Mouse (Mus musculus) hindbrain, embryonic 12.5 days (tissue): ENCODE results near the gene Ndufaf8. TPM values are rescaled to one million over a fixed set of nuclear protein-coding genes. Genes with fewer than 3 reads are reported as not detected.

Experiments used
- ATAC-seq: fragments of 200-750 bp; cut with Nextera tagmentation; 2 replicates; pipeline ENCODE4 v1.8.0; 2017; ENCODE audit warnings: moderate TSS enrichment; ENCODE audit not compliant: low FRiP score
- H3K27ac ChIP-seq: fragments of 300-500 bp; sonication (generic); 2 replicates; pipeline ENCODE4 v1.5.1; 2016; ENCODE audit warnings: mild to moderate bottlenecking
- H3K27me3 ChIP-seq: fragments of 300-500 bp; sonication (generic); 2 replicates; pipeline ENCODE4 v1.6.1; 2016; ENCODE audit warnings: mild to moderate bottlenecking
- H3K36me3 ChIP-seq: fragments of 300-500 bp; sonication (generic); 2 replicates; pipeline ENCODE4 v1.6.1; 2016; ENCODE audit warnings: mild to moderate bottlenecking
- H3K4me1 ChIP-seq: fragments of 300-500 bp; sonication (generic); 2 replicates; pipeline ENCODE4 v1.6.1; 2016
- H3K4me2 ChIP-seq: fragments of 300-500 bp; sonication (generic); replicated peaks from 2 replicates; pipeline ENCODE4 v1.6.1; 2016; ENCODE audit warnings: mild to moderate bottlenecking
- H3K4me3 ChIP-seq: fragments of 300-500 bp; sonication (generic); 2 replicates; pipeline ENCODE4 v1.5.1; 2016; ENCODE audit warnings: mild to moderate bottlenecking
- H3K9ac ChIP-seq: fragments of 300-500 bp; sonication (generic); 2 replicates; pipeline ENCODE4 v1.6.1; 2016; ENCODE audit warnings: mild to moderate bottlenecking, moderate library complexity
- H3K9me3 ChIP-seq: fragments of 300-500 bp; sonication (generic); replicated peaks from 2 replicates; pipeline ENCODE4 v1.6.1; 2016; ENCODE audit warnings: mild to moderate bottlenecking
- WGBS: fragments of 180-500 bp; shearing (Covaris S2); methylation state at CpG from one replicate; pipeline ENCODE4 v1.1.7; 2016; 5-methylcytosine and 5-hydroxymethylcytosine counted together
- polyA plus RNA-seq: library from polyadenylated mRNA; unstranded; fragments of >200 nt; fragmentation: Nextera tagmentation; extraction: Ambion mirVana; gene quantifications from 2 replicates; pipeline ENCODE4 v1.2.1, GENCODE M21; 2016

Gene Ndufaf8
- polyA plus RNA-seq, 1 experiment from 2014 or later = 52.7 TPM

DNA sequence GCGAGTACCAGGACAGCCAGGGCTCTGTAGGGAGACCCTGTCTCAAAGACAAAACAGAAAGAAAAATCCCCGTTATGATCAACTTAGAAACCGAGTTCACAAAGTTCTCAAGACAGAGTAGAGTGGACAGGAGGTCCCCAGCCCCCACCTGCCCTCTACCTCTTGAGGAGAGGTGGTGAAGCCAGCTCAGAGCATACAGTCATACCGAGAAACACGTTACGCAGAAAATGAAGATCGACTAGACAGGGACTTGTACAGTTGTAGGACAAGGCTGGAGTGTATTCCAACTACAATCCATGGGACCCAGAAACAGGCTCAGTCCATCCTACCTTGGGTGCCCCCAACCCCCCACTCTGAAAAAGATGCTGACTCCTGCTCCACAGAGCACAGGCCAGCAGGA, 20.4 kb downstream of the Ndufaf8 start:
- ATAC-seq = no peak
- peaks cover 6% of the 10 kb centered on the region; the same call in 1 of the 2 replicates for H3K4me1 ChIP-seq
- H3K27ac ChIP-seq = no peak overlapping the region
- H3K27me3 ChIP-seq = no peaks in the 10 kb centered on the region
- peaks cover 65% of the 10 kb centered on the region for H3K36me3 ChIP-seq
- no peaks in the 10 kb centered on the region for H3K9me3 ChIP-seq
- no peak overlapping the region for H3K9ac ChIP-seq
- H3K4me3 ChIP-seq = no peak overlapping the region
- 92% methylated on average over 7 of the region's 7 CpGs for WGBS
- H3K4me2 ChIP-seq = no peak overlapping the region

DNA sequence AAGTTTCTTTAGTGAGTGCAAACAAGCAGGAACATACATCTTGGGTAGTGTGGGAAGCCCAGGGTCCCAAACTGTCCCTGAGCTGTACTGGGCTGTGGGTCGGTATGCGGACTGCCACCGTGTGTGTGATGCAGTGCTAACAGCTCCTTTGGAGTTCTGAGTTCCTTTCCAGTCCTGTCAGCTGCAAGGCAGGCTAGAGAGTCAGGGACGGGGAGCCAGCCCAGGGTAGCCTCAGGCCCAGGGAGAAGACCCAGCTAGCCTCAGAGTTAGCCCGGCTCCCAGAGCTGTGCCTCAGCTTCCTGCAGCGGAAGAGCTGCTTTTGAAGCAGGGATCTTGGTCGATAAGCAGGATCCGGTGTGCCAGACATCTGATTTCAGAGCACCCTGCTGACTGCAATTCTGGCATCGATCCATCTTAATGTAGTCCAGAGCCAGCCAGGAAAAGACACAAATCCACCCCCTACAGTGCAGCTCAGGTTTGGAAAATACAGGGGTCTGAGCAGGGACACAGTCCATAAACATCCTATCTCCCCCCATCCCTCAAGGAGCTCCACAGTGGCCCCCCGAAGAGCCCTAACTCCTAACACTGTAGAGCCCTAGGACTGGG, 21.3 kb downstream of the Ndufaf8 start:
- Histone ChIP-seq H3K9ac (no peak overlapping the region), H3K27me3 (no peaks in the 10 kb centered on the region), H3K4me1 (peaks cover 6% of the 10 kb centered on the region; the same call in 1 of the 2 replicates), H3K9me3 (no peaks in the 10 kb centered on the region), H3K4me2 (no peak overlapping the region), H3K36me3 (peaks cover 62% of the 10 kb centered on the region), H3K4me3 (no peak overlapping the region), H3K27ac (no peak overlapping the region)
- WGBS = 75% methylated on average over 10 of the region's 10 CpGs
- no peak for ATAC-seq

DNA sequence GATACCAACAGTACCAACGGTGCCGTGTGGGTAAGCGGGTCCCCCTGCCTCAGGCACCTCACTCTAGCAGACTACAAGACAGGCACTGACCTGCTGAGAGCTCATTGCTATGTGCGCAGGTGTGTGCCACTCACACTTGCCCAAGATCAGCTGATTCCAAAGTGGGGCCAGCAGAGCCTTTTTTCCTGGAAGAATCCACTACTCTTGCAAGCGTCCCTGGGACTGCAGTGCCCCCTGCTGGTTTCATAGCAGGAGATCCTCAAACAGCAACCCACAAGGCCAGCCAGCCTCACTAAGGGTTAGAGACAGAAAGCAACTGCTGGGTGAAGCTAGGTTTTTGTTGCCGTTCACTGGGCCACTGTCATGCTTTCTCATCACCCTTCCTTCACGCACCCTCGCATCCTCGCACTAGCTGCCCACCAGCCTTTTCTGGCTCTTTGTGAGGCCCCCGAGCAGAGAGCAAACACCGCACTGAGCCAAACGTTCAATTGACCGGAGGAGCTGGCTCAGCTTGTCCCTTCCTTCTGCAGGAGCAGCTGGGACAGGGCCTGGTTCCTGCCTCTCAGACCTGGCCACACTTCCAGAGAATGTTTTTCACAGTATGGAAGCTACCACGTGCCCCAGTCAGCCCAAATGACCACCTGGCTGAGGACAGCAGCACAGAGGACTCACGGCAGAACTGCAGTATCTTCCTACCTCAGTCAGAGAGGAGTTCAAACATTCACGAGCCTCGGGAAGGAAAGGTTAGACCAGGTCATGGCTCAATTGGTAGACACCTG, 22.1 kb downstream of the Ndufaf8 start:
- no peak overlapping the region for H3K4me3 ChIP-seq
- H3K27me3 ChIP-seq = no peaks in the 10 kb centered on the region
- no peaks in the 10 kb centered on the region for H3K9me3 ChIP-seq
- 82% methylated on average over 17 of the region's 17 CpGs for WGBS
- H3K36me3 ChIP-seq = peaks cover 54% of the 10 kb centered on the region
- 0 out of 2 replicates have a peak overlapping the region, but pooled peaks have one; percentile 30 for H3K27ac ChIP-seq
- no peak overlapping the region for H3K9ac ChIP-seq
- H3K4me2 ChIP-seq = no peak overlapping the region
- peaks cover 6% of the 10 kb centered on the region; the same call in 1 of the 2 replicates for H3K4me1 ChIP-seq
- no peak for ATAC-seq

DNA sequence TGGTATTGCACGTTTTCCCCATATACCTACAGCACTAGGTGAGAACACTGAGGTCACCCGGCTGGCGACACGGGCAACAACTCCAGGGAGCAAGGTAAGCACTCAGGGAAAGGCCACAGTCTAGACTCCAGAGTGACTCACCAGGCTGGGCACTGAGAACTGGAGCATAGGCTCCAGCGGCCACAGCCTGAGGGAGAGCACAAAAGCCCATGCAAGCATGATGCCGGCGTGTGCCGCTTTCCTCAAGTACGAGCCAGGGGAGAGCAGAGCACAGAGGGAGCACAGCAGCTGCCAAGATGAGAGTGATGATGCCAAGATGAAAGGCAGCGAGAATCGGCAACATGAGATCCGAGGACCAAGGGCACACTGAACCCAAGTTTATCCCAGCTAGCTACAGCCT, 23.4 kb downstream of the Ndufaf8 start:
- H3K36me3 ChIP-seq = peaks cover 45% of the 10 kb centered on the region
- H3K27ac ChIP-seq = no peak overlapping the region
- no peak overlapping the region for H3K4me3 ChIP-seq
- no peak for ATAC-seq
- 91% methylated on average over 12 of the region's 12 CpGs for WGBS
- no peak overlapping the region for H3K9ac ChIP-seq
- no peaks in the 10 kb centered on the region for H3K9me3 ChIP-seq
- H3K27me3 ChIP-seq = no peaks in the 10 kb centered on the region
- no peak overlapping the region for H3K4me2 ChIP-seq
- H3K4me1 ChIP-seq = peaks cover 6% of the 10 kb centered on the region; the same call in 1 of the 2 replicates

DNA sequence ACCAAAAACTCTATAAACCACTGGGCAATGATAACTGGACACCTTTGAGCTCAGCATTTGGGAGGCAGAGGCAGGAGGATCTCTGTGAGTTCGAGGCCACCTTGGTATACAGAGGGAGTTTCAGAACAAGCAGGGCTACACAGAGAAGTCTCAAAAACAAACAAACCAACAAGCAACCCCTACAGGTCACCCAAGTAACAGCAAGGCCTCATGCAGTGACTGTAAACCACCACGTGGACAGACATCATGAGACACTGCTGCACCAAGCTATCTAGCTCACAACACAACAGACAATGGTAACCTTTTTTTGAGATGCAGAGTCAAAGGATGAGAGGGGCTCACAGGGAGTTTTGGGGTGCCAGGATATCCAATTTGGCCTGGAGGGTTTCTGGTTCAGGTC, 28.1 kb downstream of the Ndufaf8 start:
- Histone ChIP-seq H3K9me3 (no peaks in the 10 kb centered on the region), H3K4me1 (no peaks in the 10 kb centered on the region), H3K4me3 (no peak overlapping the region), H3K27me3 (no peaks in the 10 kb centered on the region), H3K4me2 (no peak overlapping the region), H3K36me3 (peaks cover 66% of the 10 kb centered on the region), H3K27ac (no peak overlapping the region), H3K9ac (no peak overlapping the region)
- WGBS = 81% methylated on average over 2 of the region's 2 CpGs
- no peak for ATAC-seq

DNA sequence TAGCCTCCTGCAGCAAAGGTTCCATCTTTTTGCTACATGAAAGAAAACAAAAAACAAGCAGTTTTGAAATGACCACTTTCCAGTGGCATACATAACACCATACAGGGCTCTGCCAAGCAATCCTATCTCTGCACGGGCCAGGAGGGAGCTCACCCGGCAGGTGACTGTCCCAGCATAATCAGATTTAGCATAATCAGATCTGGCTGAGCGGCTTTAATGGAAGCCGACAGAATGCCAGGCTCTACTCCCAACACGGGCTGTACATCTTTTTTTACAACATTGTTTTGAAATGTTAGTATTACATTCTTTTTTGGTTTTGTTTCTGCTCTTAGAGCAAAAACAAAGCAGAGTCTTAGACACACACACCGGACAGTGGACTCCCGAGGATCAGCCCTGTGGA, 30.6 kb downstream of the Ndufaf8 start:
- Histone ChIP-seq H3K27me3 (no peaks in the 10 kb centered on the region), H3K9me3 (no peaks in the 10 kb centered on the region), H3K27ac (no peak overlapping the region), H3K4me1 (no peaks in the 10 kb centered on the region), H3K4me3 (no peak overlapping the region), H3K4me2 (no peak overlapping the region), H3K9ac (no peak overlapping the region), H3K36me3 (peaks cover 73% of the 10 kb centered on the region)
- no peak for ATAC-seq
- 89% methylated on average over 7 of the region's 7 CpGs for WGBS

DNA sequence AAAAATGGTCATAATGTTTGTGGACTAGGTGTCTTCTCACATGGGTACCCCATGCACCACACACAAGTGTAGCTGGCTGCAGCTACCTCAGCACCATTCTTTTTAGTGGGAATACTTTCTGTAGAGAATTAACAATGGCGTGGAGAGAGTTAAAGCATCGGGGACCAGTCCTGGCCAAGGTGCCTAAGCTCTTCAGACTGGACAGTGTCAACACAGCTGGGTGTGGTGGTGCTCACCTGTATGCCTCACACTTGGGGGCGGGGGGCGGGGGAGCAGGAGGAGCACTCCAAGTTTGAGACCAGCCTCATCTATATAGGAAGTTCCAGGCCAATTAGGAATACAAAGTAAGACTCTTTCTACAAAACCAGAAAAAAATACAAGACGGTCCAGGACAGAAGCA, 35.4 kb downstream of the Ndufaf8 start:
- H3K36me3 ChIP-seq = peaks cover 74% of the 10 kb centered on the region
- ATAC-seq = no peak
- H3K4me2 ChIP-seq = no peak overlapping the region
- H3K4me1 ChIP-seq = peaks cover 23% of the 10 kb centered on the region
- H3K9ac ChIP-seq = no peak overlapping the region
- WGBS = 96% methylated on average over 5 of the region's 5 CpGs
- no peaks in the 10 kb centered on the region for H3K9me3 ChIP-seq
- H3K4me3 ChIP-seq = no peak overlapping the region
- H3K27ac ChIP-seq = no peak overlapping the region
- no peaks in the 10 kb centered on the region for H3K27me3 ChIP-seq

DNA sequence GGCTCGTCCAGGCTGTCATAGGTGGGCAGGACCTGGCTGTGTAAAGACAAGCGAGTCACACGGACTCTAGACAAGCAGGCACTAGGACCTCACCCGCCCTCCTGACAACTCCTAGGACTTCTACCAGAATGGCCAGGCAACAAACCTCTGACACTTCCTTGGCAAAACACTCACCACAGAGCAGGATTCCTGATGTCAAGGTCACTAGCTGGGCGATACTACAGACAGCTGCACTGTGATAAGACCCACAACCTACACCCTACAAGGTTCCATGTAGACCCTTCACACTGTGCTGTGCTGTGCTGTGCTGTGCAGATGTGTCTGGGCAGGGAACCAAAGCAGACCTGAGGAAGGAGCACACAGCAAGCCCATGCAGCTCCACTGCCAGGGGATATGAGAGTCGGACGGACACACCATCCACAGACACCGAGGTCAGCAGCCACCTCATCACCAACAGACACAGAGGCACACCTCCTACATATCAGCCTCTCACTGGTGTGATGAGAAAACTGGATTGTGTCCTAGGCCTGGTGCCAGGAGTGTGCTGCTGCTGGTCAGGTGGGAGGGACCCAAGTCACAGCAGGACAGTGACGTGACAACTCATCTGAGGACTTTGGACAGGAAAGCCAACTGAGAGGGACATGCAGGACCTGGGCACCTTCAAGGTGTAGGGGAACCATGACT, 36.3 kb downstream of the Ndufaf8 start:
- Histone ChIP-seq H3K27me3 (no peaks in the 10 kb centered on the region), H3K36me3 (peaks cover 69% of the 10 kb centered on the region), H3K4me2 (no peak overlapping the region), H3K9me3 (no peaks in the 10 kb centered on the region), H3K4me3 (no peak overlapping the region), H3K9ac (0 out of 2 replicates have a peak overlapping the region, but pooled peaks have one; percentile 18), H3K27ac (no peak overlapping the region), H3K4me1 (peaks cover 23% of the 10 kb centered on the region)
- WGBS = 94% methylated on average over 9 of the region's 9 CpGs
- ATAC-seq = no peak

DNA sequence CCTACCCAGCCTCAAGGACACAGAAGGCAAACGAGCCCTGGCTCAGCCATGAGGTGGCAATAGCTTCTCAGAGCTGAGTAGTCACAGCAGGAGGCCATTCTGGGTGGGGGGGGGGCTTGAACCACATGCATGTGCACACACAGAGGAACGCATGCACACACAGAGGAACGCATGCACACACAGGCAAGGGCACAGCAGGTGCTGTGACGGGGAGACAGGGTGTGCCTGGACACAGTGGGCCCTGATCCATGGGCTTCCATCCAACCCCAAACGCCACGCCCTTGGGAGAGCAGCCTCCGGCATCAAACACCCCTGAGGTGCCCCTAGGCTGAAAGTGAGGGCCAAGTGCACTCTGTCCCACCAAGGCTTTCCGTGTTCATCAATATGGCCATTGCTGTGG, 37.5 kb downstream of the Ndufaf8 start:
- Histone ChIP-seq H3K9me3 (no peaks in the 10 kb centered on the region), H3K27me3 (no peaks in the 10 kb centered on the region), H3K4me2 (no peak overlapping the region), H3K4me1 (peaks cover 23% of the 10 kb centered on the region), H3K36me3 (peaks cover 63% of the 10 kb centered on the region), H3K4me3 (no peak overlapping the region), H3K9ac (no peak overlapping the region), H3K27ac (no peak overlapping the region; the same call in 1 of the 2 replicates)
- WGBS = 84% methylated on average over 8 of the region's 8 CpGs
- no peak for ATAC-seq

DNA sequence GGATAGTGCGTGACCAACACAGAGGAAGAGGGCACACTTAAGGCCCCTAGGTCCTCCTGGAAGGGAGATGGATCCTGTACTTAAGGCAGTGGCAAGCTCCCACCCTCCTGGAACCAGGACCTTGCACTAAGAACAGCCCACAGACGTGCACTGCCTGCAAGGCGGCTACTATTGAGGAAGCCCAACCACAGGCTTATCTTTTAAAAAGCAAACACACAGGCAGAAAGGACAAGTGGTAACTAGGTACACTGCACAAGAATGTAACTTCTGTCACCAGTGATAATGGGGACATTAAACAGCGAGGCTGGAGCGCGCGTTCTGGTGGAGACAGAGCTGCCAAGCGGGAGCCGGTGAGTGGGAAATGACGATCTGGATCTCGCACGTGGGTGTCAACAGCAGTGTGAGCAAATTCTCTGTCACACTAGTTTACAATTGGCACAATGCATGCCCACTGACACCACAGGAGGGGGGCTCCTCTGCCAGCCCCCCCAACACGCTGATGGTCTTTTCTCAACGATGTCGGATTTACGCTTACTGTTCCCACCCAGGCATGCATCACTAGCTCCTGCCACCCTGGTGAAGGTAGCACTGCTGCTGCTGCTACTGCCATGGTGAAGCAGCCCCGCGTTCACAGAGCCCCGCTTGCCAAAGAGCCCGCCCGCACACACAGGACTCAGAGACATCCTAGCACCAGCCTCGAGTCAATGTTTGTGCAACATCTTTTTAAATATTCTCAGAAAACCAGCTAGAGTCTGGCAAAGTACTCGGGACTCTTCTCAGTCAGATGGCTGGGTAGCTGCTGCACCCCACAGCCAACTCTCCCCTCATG, 38.3 kb downstream of the Ndufaf8 start:
- H3K27me3 ChIP-seq = no peaks in the 10 kb centered on the region
- no peak overlapping the region for H3K4me3 ChIP-seq
- peak overlapping the region; percentile 30; the same call in 1 of the 2 replicates for H3K27ac ChIP-seq
- no peak overlapping the region for H3K4me2 ChIP-seq
- peaks cover 23% of the 10 kb centered on the region for H3K4me1 ChIP-seq
- no peaks in the 10 kb centered on the region for H3K9me3 ChIP-seq
- WGBS = 71% methylated on average over 23 of the region's 23 CpGs
- H3K9ac ChIP-seq = no peak overlapping the region
- ATAC-seq = no peak
- H3K36me3 ChIP-seq = peaks cover 55% of the 10 kb centered on the region

DNA sequence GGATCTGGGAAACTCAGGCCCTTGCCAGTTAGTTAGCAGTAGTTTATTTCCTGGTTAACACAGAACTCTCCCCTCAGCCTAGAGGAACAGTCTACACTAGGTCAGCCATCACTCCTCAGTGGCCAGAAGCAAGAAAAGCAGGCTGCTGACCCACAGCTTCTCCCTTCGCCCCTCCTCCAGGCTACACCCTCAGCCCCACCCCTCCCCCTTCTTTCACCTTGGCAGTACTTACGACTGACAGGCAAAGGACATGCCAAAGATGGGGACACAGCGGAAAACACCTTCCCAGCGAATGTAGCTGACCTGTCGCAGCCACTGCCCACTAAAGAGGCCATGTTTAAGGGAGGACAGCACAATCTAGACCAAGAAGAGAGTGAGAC, 38.9 kb downstream of the Ndufaf8 start:
- Histone ChIP-seq H3K4me1 (peaks cover 27% of the 10 kb centered on the region), H3K4me2 (no peak overlapping the region), H3K4me3 (no peak overlapping the region), H3K36me3 (peaks cover 49% of the 10 kb centered on the region), H3K27ac (no peak overlapping the region), H3K27me3 (no peaks in the 10 kb centered on the region), H3K9ac (no peak overlapping the region), H3K9me3 (no peaks in the 10 kb centered on the region)
- WGBS = 52% methylated on average over 5 of the region's 5 CpGs
- ATAC-seq = no peak

DNA sequence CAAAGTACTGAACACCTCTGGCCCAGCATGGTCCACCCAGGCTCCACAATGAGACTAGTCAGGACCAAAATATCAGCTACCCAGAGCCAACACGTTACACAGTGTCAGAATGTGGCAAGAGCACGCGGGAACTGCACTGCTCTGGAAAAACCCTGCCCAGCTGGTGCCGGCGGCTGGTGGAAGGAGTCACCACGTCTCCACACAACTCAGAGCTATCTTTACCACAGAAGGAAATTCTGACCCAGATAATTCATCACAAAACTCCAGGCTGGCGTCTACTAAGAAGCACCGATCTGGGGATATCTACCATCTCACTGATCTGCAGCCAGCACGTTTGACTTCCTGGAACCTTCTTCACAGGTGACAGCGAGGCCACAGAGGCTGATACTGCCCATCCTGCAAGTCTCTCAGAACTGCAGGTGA, 40.6 kb downstream of the Ndufaf8 start:
- ATAC-seq = no peak
- Histone ChIP-seq H3K36me3 (peaks cover 41% of the 10 kb centered on the region), H3K4me3 (no peak overlapping the region), H3K27ac (no peak overlapping the region), H3K27me3 (no peaks in the 10 kb centered on the region), H3K4me1 (peaks cover 34% of the 10 kb centered on the region), H3K9me3 (no peaks in the 10 kb centered on the region), H3K4me2 (no peak overlapping the region), H3K9ac (no peak overlapping the region)
- 89% methylated on average over 10 of the region's 10 CpGs for WGBS
